Mouse (Mus musculus) CH12.LX (cell line): ENCODE results near the gene Foxo4.

Experiments used
- CTCF ChIP-seq, 2 experiments: IDR thresholded peaks in 1 of 2; conservative IDR thresholded peaks in 1 of 2; 2 replicates each; pipeline ENCODE4 v1.5.1; 2011 to 2012; ENCODE audit warnings: low read depth in 2 of 2, low read length in 2 of 2, improper control_type of control experiment in 1 of 2, inconsistent platforms in 1 of 2, mild to moderate bottlenecking in 1 of 2, moderate library complexity in 1 of 2
- RCOR1 ChIP-seq: conservative IDR thresholded peaks from 2 replicates; pipeline ENCODE4 v1.6.1; 2012; ENCODE audit warnings: low read depth, mild to moderate bottlenecking, inconsistent platforms, low read length, improper control_type of control experiment
- UBTF ChIP-seq: IDR thresholded peaks from 2 replicates; pipeline ENCODE4 v1.6.1; 2012; ENCODE audit warnings: low read depth, mild to moderate bottlenecking, inconsistent platforms, low read length, improper control_type of control experiment, moderate library complexity

GRCm38 (mm10) chrX:101221834-101222795 is 32.2 kb upstream of the Foxo4 start, which contains the start of gene Snx12:
- no peak for TF ChIP-seq CTCF (conservative IDR thresholded peaks at IDR 0.05 in 1 of 2, IDR thresholded peaks at IDR 0.05 in 1 of 2; ENCODE audit: low read depth in 2 of 2, low read length in 2 of 2)
- TF ChIP-seq RCOR1 = no peak
- no peak for TF ChIP-seq UBTF
